Mouse (Mus musculus) Patski (cell line): ENCODE data around the gene Map2k7. TPM values are rescaled to one million over a fixed set of nuclear protein-coding genes. Genes with fewer than 3 reads are reported as not detected.
"Not testable (repeated sequence)": the region's sequence is repeated elsewhere in the genome, so short reads cannot be mapped to it uniquely, and the experiment has no call there.

Source experiments
- ATAC-seq: fragments of 100-300 bp; one replicate; pipeline ENCODE4 v1.8.0; 2021
- CTCF ChIA-PET: fragments of 350-600 bp; sonication (Branson Sonifier 250); formaldehyde crosslinking; loops from one replicate; lab custom pipeline; 2022; ENCODE audit warnings: inconsistent platforms; lab: Charles Lee
- POLR2A ChIA-PET: fragments of 350-600 bp; sonication (Branson Sonifier 250); formaldehyde crosslinking; loops from one replicate; lab custom pipeline; 2022; ENCODE audit warnings: antibody characterized with exemption, inconsistent platforms; lab: Charles Lee
- DNase-seq: peaks from one replicate; pipeline ENCODE4 v3.0.0-alpha.2; 2011; ENCODE audit warnings: low read depth, low spot score
- H3K27me3 ChIP-seq: fragments of 371-371 bp; one replicate; pipeline ENCODE4 v1.5.1; 2021
- CTCF ChIP-seq: fragments of 100-300 bp; IDR thresholded peaks from one replicate; pipeline ENCODE4 v1.5.1; 2021
- in situ Hi-C: fragments of 300-500 bp; cut with MboI; formaldehyde crosslinking; loops from 3 replicates; pipeline ENCODE4 v1.11.1; 2018; ENCODE audit warnings: low pct_unique_long_range_greater_than_20kb, mixed read lengths
- polyA plus RNA-seq: library from polyadenylated mRNA; unstranded; gene quantifications from one replicate; pipeline ENCODE4 v1.2.3, GENCODE M21; 2021

Map2k7 gene
- polyA plus RNA-seq, 1 experiment from 2014 or later = 63.2 TPM

DNA sequence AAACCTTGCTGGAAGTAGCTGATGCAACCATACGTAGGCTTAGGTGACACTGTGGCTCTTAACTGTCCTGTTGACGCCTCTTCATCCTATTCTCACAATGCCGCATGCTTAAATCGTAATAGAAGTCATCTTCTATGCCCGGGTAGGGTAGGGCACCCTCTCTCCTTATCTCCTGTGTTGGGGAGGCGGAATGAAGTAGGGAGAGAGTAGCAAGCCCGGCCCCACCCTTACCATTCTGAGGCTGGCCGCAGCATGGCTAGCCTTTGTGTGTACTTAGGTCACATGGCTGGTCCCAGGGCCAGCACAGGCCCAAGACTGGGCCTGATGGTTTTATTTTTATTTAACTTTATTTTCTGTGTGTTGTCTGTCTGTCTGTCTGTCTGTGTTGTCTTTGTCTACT lies 8.7 kb downstream of the Map2k7 start:
- CTCF ChIA-PET = interaction anchor here (5.0 kb wide), 1 partner anchor 7 kb away, joined by 37 read pairs; the partner anchor contains the start of genes Gm49320 and Map2k7
- in situ Hi-C loops = no loop called here
- POLR2A ChIA-PET = no interaction called here
- H3K27me3 ChIP-seq = no peaks in the 10 kb centered on the region
- DNase-seq (no peak), ATAC-seq (no peak)
- TF ChIP-seq CTCF = no peak

DNA sequence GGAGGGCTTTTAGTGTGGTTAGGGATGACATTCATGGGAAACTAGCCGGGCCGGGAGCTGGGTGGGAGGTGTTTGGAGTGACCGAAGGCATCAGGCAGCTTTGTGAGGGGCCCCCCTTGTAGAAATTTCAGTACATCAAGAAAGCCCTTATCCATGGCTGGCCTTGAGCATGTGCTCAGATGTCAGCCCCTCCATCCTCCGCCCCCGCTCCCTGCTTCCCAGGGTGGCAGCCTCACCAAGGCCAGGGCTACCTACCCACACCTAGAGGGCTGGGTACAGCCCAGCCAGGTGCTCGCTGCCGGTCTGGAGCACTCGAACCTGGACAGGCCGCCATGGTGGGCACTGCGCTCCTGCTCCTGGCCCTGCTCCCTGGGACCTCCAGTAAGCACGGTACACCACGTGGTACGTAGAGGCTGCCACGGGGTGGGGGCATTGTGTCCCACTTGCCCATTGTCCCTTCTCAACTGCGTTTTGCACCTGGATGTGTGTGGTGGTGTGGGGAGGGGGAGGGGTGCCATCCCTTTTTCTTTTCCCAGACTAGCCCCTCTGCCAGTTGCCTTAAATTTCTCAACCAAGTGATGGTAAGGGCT lies 9.5 kb downstream of the Map2k7 start, which contains the start of gene Tgfbr3l:
TSS of gene Tgfbr3l (plus strand) at position 264 of the 590 bp plus-strand sequence.
- no peaks in the 10 kb centered on the region for H3K27me3 ChIP-seq
- POLR2A ChIA-PET = interaction anchor here (3.8 kb wide), 1 partner anchor 8 kb away, joined by 20 read pairs; the partner anchor contains the start of genes Gm49320 and Map2k7
- DNase-seq = no peak
- in situ Hi-C loops = no loop called here
- CTCF ChIA-PET = interaction anchor here (5.0 kb wide), 1 partner anchor 8 kb away, joined by 37 read pairs; the partner anchor contains the start of genes Gm49320 and Map2k7
- ATAC-seq = no peak
- TF ChIP-seq CTCF = no peak

DNA sequence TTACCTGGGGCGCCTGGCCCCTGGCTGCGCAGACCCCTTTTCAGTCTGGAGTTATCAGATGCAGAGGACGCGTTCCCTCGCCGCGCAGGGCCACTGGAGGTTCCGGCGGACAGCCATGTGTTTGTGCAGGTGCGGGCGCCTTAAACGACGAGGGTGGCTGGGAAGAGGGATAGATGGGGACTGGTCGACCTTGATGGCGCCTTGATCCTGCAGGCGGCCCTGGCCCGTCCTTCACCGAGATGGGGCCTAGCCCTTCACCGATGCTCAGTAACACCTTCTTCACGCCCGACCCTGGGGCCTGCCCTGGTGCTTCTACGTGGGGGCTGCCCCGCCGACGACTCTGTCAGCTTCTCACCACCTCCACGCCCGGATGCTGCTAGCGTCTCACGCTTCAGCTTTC lies 10.7 kb downstream of the Map2k7 start:
- TF ChIP-seq CTCF = no peak
- in situ Hi-C loops = no loop called here
- CTCF ChIA-PET = interaction anchor here (1.8 to 5.0 kb wide), 2 partner anchors 9 to 14 kb away, joined by 10 to 37 read pairs; partner anchors contain the start of genes Gm49320 and Map2k7
- POLR2A ChIA-PET = interaction anchor here (0.5 to 3.8 kb wide), 2 partner anchors 10 to 121 kb away, joined by 3 to 20 read pairs; partner anchors contain the start of genes Gm49320 and Map2k7
- DNase-seq (no peak), ATAC-seq (no peak)
- H3K27me3 ChIP-seq = no peaks in the 10 kb centered on the region

DNA sequence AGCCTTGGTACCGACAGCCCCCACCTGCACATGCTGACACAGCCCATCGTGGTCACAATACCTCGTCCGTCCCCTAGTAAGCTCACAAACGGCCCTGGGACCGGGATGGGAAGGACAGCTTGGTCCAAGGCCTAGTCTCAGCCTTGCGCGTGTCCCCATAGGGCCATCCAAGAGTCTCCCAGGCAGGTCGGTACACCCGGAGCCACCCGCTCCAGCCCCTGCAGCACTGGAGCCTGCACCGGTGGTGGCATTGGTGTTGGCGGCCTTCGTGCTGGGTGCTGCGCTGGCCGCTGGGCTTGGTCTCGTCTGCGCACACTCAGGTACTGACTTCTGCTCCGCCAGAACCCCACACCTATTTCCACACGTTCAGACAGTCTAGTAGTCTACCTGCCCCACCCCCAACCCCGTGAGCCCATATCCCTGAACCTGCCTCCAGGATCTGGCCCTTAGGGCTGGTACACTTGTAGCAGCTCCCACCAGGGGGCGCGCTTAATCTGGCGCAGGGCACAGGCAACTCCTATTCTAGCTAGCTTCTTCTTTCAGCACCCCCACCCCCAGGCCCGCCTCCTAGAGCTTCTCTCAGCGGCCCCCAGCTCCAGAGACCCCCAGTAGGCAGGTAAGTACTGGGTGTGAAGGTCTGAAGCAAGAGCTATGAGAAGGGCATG lies 11.9 kb downstream of the Map2k7 start:
- H3K27me3 ChIP-seq = no peaks in the 10 kb centered on the region
- TF ChIP-seq CTCF = no peak
- in situ Hi-C loops = loop anchor here (5.0 kb wide), 1 partner anchor 122 kb away; no protein-coding TSS in a partner anchor
- CTCF ChIA-PET = interaction anchor here (0.7 to 5.0 kb wide), 14 partner anchors 11 to 122 kb away, joined by 3 to 37 read pairs (median 4); partner anchors contain the start of genes Gm49320 and Map2k7
- no peak for DNase-seq
- POLR2A ChIA-PET = interaction anchor here (0.9 to 3.8 kb wide), 2 partner anchors 11 to 15 kb away, joined by 3 to 20 read pairs; partner anchors contain the start of genes Gm49320 and Map2k7
- ATAC-seq = peak; percentile 46

DNA sequence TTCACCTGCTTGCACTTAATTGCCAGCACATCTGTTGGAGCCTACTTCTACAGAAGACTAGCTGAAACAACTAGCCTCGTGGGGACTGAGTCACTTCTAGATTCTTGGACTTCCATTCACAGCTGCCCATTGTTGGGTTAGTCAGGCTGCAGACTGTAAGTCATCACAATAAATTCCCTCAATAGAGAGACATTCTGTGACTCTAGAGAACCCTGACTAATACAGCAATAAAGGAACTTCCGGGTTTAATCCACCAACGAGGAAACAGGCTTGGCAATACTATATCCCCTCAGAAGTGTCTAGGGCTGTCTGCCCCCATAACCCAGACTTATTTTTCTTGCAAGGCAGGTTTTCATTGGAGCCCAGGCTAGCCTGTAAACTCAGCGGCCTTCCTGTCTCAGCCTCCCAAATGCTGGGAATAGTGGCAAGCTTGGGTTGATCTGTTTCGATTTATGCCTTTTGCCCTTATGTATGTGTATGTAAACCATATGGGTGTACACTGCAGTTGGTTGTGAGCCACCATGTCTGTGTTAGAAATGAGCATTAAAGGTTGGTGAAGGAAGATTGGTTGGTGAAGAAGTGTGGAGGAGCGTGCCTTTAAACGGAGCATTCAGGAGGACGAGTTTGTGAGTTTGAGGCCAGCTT lies 13.7 kb downstream of the Map2k7 start:
- ChIA-PET POLR2A (interaction anchor here (0.8 to 1.3 kb wide), 2 partner anchors 13 to 58 kb away, joined by 3 read pairs; partner anchors contain the start of gene Gm49320), CTCF (interaction anchor here (1.1 to 5.0 kb wide), 6 partner anchors 10 to 112 kb away, joined by 3 to 37 read pairs (median 5); partner anchors contain the start of genes Gm49320, Map2k7 and Timm44)
- TF ChIP-seq CTCF = no peak
- DNase-seq (no peak), ATAC-seq (no peak)
- in situ Hi-C loops = loop anchor here (5.0 kb wide), 1 partner anchor 120 kb away; no protein-coding TSS in a partner anchor
- H3K27me3 ChIP-seq = no peaks in the 10 kb centered on the region

DNA sequence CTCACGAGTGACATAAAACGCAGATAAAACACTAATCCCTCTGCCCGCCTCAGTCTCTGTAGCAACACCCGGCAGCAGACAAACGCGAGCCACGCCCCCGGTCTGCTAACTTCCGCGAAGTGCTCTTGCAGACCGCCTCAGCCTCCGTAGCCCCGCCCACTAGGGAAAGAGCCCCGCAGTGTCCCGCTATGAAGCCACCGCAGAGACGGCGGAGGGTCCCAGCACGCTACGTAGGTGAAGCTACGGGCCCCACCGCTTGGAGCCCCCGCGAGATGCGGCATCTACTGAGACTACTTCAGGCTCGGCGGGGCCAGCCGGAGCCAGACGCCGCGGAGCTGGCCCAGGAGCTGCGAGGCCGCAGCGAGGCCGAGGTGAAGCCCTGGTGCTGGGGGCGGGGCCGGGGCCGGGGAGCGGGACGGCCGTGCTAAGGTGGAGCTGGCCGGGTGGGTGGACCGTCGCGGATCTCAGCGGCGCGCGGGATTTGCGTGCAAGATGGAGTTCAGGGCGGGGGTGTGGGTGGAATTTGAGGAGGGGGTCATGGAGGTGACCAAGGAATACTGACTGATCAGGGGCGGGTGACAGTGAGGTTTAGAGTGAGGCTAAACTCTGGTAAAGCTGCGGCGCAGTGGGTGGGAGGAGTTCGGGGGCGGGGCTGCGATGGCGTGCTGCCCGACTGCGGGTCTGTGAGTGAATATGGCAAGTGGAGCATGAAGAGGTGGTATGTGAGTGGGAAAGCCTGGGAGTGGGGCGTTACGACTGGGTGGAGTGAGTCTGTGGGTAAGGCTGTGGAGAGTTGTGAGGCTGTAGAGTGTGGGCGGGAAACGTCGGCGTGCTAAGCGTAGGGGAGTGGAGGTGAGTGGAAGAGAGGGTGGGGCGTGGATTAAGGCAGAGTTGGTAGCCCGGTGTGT lies 14.6 kb downstream of the Map2k7 start, which contains the start of gene Snapc2:
TSS of gene Snapc2 (plus strand) at position 147 of the 908 bp plus-strand sequence.
- DNase-seq (no peak), ATAC-seq (peak; percentile 75)
- ChIA-PET POLR2A (interaction anchor here (1.3 kb wide), 1 partner anchor 59 kb away, joined by 3 read pairs; no protein-coding TSS in a partner anchor), CTCF (interaction anchor here (0.7 to 2.7 kb wide), 15 partner anchors 11 to 119 kb away, joined by 3 to 19 read pairs (median 4); partner anchors contain the start of genes Gm49320, Map2k7 and Timm44)
- in situ Hi-C loops = loop anchor here (5.0 kb wide), 1 partner anchor 119 kb away; no protein-coding TSS in a partner anchor
- no peak for TF ChIP-seq CTCF
- H3K27me3 ChIP-seq = no peaks in the 10 kb centered on the region

DNA sequence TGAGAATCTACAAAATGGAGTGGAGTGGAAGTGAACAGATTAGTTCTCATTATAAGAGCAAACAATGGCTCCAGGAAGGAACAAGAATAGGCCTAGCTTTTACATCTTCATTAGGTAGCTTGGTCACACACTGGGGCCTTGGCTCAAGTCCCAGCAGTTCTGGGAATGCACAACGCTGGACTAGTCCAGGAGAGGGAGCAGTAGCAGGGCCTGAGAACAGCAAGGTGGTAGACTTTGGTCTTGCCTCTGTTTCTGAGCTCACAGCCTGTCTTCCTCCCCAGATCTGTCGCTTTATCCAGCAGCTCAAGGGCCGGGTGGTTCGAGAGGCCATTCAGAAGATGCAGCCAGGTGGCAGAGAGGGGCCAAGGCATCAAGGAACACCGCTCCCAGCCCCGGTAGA lies 15.5 kb downstream of the Map2k7 start:
- in situ Hi-C loops = loop anchor here (5.0 kb wide), 1 partner anchor 118 kb away; no protein-coding TSS in a partner anchor
- no peak for DNase-seq
- ChIA-PET CTCF (interaction anchor here (0.7 to 2.7 kb wide), 14 partner anchors 12 to 118 kb away, joined by 3 to 19 read pairs (median 4); partner anchors contain the start of genes Gm49320, Map2k7 and Timm44), POLR2A (no interaction called here)
- TF ChIP-seq CTCF = no peak
- ATAC-seq = peak; percentile 51
- H3K27me3 ChIP-seq = no peaks in the 10 kb centered on the region

DNA sequence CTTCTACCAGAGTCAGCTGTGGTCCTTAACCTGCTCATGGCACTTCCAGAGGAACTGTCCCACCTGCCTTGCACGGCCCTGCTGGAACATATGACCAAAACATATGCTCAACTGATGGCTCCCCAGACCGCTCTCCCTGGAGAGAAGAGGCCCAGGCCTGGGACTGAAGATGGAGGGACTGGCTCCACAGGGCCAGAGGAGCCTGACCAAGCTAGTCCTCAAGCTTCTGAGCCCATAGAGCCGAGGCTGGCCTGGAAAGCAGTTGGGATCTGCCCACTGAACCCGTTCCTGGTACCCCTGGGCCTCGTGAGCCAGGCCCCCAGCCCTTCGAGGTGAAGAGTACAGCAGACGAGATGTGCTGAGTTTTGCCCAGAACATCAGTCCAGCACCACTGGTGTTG lies 16.9 kb downstream of the Map2k7 start:
- CTCF ChIA-PET = interaction anchor here (0.8 to 1.5 kb wide), 3 partner anchors 13 to 114 kb away, joined by 3 to 5 read pairs (median 3); no protein-coding TSS in a partner anchor
- H3K27me3 ChIP-seq, POLR2A ChIA-PET, ATAC-seq, in situ Hi-C loops, DNase-seq: not testable (repeated sequence)
